ENCODE assay signal across 8 mouse cellular contexts in the genomic region with DNA sequence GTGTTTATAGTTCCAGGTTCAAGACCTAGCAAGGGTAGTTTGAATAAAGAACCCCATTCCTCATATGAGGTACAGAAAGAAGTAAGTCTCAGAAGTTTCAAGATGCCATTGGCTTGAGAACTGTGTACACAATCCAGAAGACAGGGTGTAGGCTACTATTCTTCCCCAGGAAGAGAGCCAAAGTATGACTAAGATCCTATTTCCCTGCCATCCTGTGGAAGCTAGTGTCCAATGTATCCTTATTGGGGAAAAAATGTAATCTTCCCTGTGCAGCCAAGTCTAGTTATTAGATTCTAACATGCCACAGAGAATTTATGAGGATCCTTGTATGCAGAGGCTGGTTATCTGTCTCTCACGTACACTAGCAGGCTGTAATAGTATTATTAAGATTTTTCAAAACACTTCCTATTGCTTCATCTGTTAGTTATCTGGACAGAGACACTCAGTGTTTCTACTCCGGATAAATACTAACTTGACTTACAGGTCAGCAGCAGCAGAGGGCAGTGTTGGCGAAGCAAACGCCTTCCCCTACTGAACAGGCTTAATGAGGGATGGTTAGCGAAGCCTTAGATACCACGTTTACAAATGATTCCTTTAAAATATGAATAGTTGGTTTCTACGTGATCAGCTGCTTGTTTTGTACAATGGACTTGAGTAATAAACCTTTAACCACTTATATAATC.
A peak's percentile ranks its signal among the peaks of the same experiment; 100 is the strongest.
DNase-seq lines count a peak whose midpoint lies in the region; ATAC-seq and TF ChIP-seq lines count a peak whose summit lies in the region.

No protein-coding gene starts in this region.

- no peak overlapping the region for H3K9ac ChIP-seq in forebrain, embryonic 11.5 days (ENCODE audit: low read length)

- TF ChIP-seq POLR2A in brain, embryonic 14.5 days (IDR thresholded peaks at IDR 0.05; ENCODE audit: borderline replicate concordance, extremely low read depth, insufficient read depth, insufficient read length, poor library complexity, severe bottlenecking) = no peak

- DNase-seq in brain, embryonic 14.5 days (ENCODE audit: low read depth) = peak; percentile 85
- DNase-seq in forebrain, embryonic 11.5 days (ENCODE audit: low spot score) = peak; percentile 65
- peak; percentile 57 for DNase-seq in hindbrain, embryonic 10.5 days (ENCODE audit: low spot score)
- DNase-seq in layer of hippocampus, adult 2 months (ENCODE audit: low spot score in 2 of 2) = peak; percentile 46 to 67
- peak; percentile 76 for DNase-seq in lung, postnatal 10 days
- DNase-seq in retina, embryonic 14.5 days (ENCODE audit: low spot score) = peak; percentile 84
- DNase-seq in urinary bladder, postnatal 14 days (ENCODE audit: low spot score) = peak; percentile 75

- TF ChIP-seq CTCF in E14TG2a.4 (conservative IDR thresholded peaks at IDR 0.05; ENCODE audit: low read length) = peak; percentile 34
- TF ChIP-seq CTCF in brain, embryonic 14.5 days (IDR thresholded peaks at IDR 0.05; ENCODE audit: borderline replicate concordance, extremely low read depth, insufficient read depth, insufficient read length) = peak; percentile 81; the same call in 1 of the 2 replicates
- peak; percentile 85 for TF ChIP-seq CTCF in layer of hippocampus, adult 2 months (conservative IDR thresholded peaks at IDR 0.05)

- ATAC-seq in forebrain, embryonic 11.5 days (replicated peaks; ENCODE audit: low FRiP score) = peak; percentile 83

- no peaks in the 10 kb centered on the region for H3K27me3 ChIP-seq in E14TG2a.4 (ENCODE audit: insufficient read depth, low read length)
- H3K27me3 ChIP-seq in forebrain, embryonic 11.5 days (ENCODE audit: control insufficient read depth, insufficient read depth, low read length) = no peaks in the 10 kb centered on the region
- H3K27me3 ChIP-seq in hindbrain, embryonic 10.5 days (ENCODE audit: insufficient read depth, poor library complexity, severe bottlenecking) = no peaks in the 10 kb centered on the region

- no peaks in the 10 kb centered on the region for H3K9me3 ChIP-seq in E14TG2a.4 (ENCODE audit: low read length)
- H3K9me3 ChIP-seq in forebrain, embryonic 11.5 days (ENCODE audit: control insufficient read depth, low read length) = no peaks in the 10 kb centered on the region
- no peaks in the 10 kb centered on the region for H3K9me3 ChIP-seq in hindbrain, embryonic 10.5 days

- H3K27ac ChIP-seq in forebrain, embryonic 11.5 days (ENCODE audit: low read depth, low read length) = no peak overlapping the region
- H3K27ac ChIP-seq in hindbrain, embryonic 10.5 days = no peak overlapping the region
- no peak overlapping the region for H3K27ac ChIP-seq in layer of hippocampus, adult 2 months

- H3K4me2 ChIP-seq in forebrain, embryonic 11.5 days (ENCODE audit: low read depth, low read length, severe bottlenecking) = no peak overlapping the region

- H3K36me3 ChIP-seq in E14TG2a.4 (ENCODE audit: insufficient read depth, low read length) = no peaks in the 10 kb centered on the region
- H3K36me3 ChIP-seq in forebrain, embryonic 11.5 days (ENCODE audit: control insufficient read depth, insufficient read depth, low read length) = no peaks in the 10 kb centered on the region
- H3K36me3 ChIP-seq in hindbrain, embryonic 10.5 days = no peaks in the 10 kb centered on the region

- H3K4me3 ChIP-seq in E14TG2a.4 (replicated peaks; ENCODE audit: low read length) = no peak overlapping the region
- H3K4me3 ChIP-seq in forebrain, embryonic 11.5 days (ENCODE audit: low read depth, low read length) = no peak overlapping the region
- no peak overlapping the region for H3K4me3 ChIP-seq in hindbrain, embryonic 10.5 days
- no peak overlapping the region for H3K4me3 ChIP-seq in layer of hippocampus, adult 2 months

- H3K4me1 ChIP-seq in E14TG2a.4 (replicated peaks; ENCODE audit: low read depth, low read length) = no peaks in the 10 kb centered on the region
- no peaks in the 10 kb centered on the region for H3K4me1 ChIP-seq in forebrain, embryonic 11.5 days (replicated peaks; ENCODE audit: control insufficient read depth, insufficient read depth, low read length)
- H3K4me1 ChIP-seq in hindbrain, embryonic 10.5 days (replicated peaks) = no peaks in the 10 kb centered on the region

- WGBS in forebrain, embryonic 11.5 days = 13% methylated on average over 7 of the region's 7 CpGs
- WGBS in hindbrain, embryonic 10.5 days = 18% methylated on average over 7 of the region's 7 CpGs

Comparison
In these comparisons a context has a peak if more than half of its experiments do, and no peak if none do; other contexts are left out.
1. CTCF ChIP-seq: peak in every context shown above with its lines; median percentile 85 in layer of hippocampus, adult 2 months; 81 in brain, embryonic 14.5 days; 34 in E14TG2a.4.